Mouse (Mus musculus): ENCODE measurements around the gene Prpf31. TPM values are rescaled to one million over a fixed set of nuclear protein-coding genes. Genes with fewer than 3 reads are reported as not detected.

Gene Prpf31
- total and polyA plus RNA-seq, 3 experiments: 146 to 334 (median 187) TPM

DNA sequence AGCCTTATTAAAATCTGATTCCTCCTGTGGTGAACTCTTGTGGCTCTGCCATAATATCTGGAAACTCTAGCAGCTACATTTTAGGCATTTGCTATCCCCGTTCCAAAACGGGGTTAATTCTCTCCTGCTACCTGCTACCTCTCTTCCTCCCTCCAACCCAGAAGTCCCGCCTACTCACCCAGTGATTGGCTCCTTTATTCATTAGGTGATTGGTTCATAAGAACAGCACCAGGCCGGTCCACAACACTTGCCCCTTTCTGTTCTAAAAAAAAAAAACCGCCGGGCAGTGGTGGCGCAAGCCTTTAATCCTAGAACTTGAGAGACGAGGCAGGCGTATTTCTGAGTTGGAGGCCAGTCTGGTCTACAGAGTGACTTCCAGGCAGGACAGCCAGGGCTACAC, 34.6 kb upstream of the Prpf31 start:
- H3K27ac ChIP-seq (ENCODE audit: control insufficient read depth, low read depth, low read length): peak overlapping the region; percentile 61
- no peaks in the 10 kb centered on the region for H3K9me3 ChIP-seq (replicated peaks; ENCODE audit: insufficient read depth, low read length)
- H3K4me3 ChIP-seq (ENCODE audit: control insufficient read depth in 1 of 2, insufficient read depth in 1 of 2, low read depth in 2 of 2, low read length in 2 of 2): peak overlapping the region; percentile 58 to 87
- H3K4me1 ChIP-seq (ENCODE audit: control insufficient read depth in 1 of 2, insufficient read depth in 2 of 2, low read length in 2 of 2): peaks cover 0 to 5% of the 10 kb centered on the region in 2 experiments; a peak in 3 of 4 replicates
- no peaks in the 10 kb centered on the region for H3K27me3 ChIP-seq (ENCODE audit: control insufficient read depth in 1 of 2, insufficient read depth in 2 of 2, low read length in 2 of 2)
- H3K79me2 ChIP-seq (ENCODE audit: control insufficient read depth, insufficient read depth, low read length, poor library complexity): no peaks in the 10 kb centered on the region
- peak overlapping the region; percentile 65 for H3K9ac ChIP-seq (ENCODE audit: control insufficient read depth, low read depth, low read length, poor library complexity, severe bottlenecking)
- peak; percentile 88 for DNase-seq (ENCODE audit: low read depth, low spot score)
- H3K36me3 ChIP-seq (ENCODE audit: control insufficient read depth in 1 of 2, insufficient read depth in 2 of 2, low read length in 2 of 2): peaks cover 0 to 2% of the 10 kb centered on the region in 2 experiments; a peak in 1 of 4 replicates
- no peak for TF ChIP-seq ZC3H11A (IDR thresholded peaks at IDR 0.05; ENCODE audit: low read depth, low read length)
- no peak for TF ChIP-seq SMC3 (IDR thresholded peaks at IDR 0.05; ENCODE audit: low read depth, low read length)
- no peak; the same call in 1 of the 2 replicates for TF ChIP-seq HCFC1 (IDR thresholded peaks at IDR 0.05; ENCODE audit: low read depth, low read length)
- no peak for TF ChIP-seq BHLHE40 (IDR thresholded peaks at IDR 0.05; ENCODE audit: borderline replicate concordance, low read depth, low read length)
- no peak for TF ChIP-seq MYC (IDR thresholded peaks at IDR 0.05; ENCODE audit: low read depth, low read length)
- no peak for TF ChIP-seq POLR2AphosphoS2 (IDR thresholded peaks at IDR 0.05; ENCODE audit: low read length)
- no peak for TF ChIP-seq NRF1 (IDR thresholded peaks at IDR 0.05; ENCODE audit: insufficient read depth, low read depth, low read length, poor library complexity, severe bottlenecking)
- peak; percentile 93 for TF ChIP-seq ZNF384 (IDR thresholded peaks at IDR 0.05; ENCODE audit: low read depth, low read length)
- TF ChIP-seq ZKSCAN1 (IDR thresholded peaks at IDR 0.05; ENCODE audit: low read depth, low read length): no peak
- TF ChIP-seq USF2 (IDR thresholded peaks at IDR 0.05; ENCODE audit: borderline replicate concordance in 1 of 2, insufficient read depth in 1 of 2, low read depth in 1 of 2, low read length in 2 of 2): no peak
- no peak; the same call in 1 of the 2 replicates for TF ChIP-seq MXI1 (IDR thresholded peaks at IDR 0.05; ENCODE audit: low read depth, low read length)
- no peak for TF ChIP-seq GATA1 (IDR thresholded peaks at IDR 0.05; ENCODE audit: low read depth, low read length)
- TF ChIP-seq MYB (IDR thresholded peaks at IDR 0.05; ENCODE audit: low read depth, low read length): 0 out of 2 replicates have a peak, but pooled peaks have one; percentile 23
- TF ChIP-seq TBP (IDR thresholded peaks at IDR 0.05; ENCODE audit: low read depth, low read length): peak; percentile 82
- no peak for TF ChIP-seq POLR2AphosphoS5 (IDR thresholded peaks at IDR 0.05; ENCODE audit: borderline replicate concordance, low read depth, low read length)
- no peak for TF ChIP-seq EP300 (IDR thresholded peaks at IDR 0.05; ENCODE audit: low read depth in 1 of 2, low read length in 2 of 2)
- TF ChIP-seq CTCF (IDR thresholded peaks at IDR 0.05 in 2 of 3, conservative IDR thresholded peaks at IDR 0.05 in 1 of 3; ENCODE audit: control insufficient read depth in 1 of 3, insufficient read depth in 1 of 3, low read depth in 2 of 3, low read length in 3 of 3, poor library complexity in 1 of 3, severe bottlenecking in 1 of 3): no peak
- no peak for TF ChIP-seq KAT2A (conservative IDR thresholded peaks at IDR 0.05; ENCODE audit: low read depth, low read length)
- TF ChIP-seq MEF2A (IDR thresholded peaks at IDR 0.05; ENCODE audit: extremely low read depth, insufficient replicate concordance, low read depth, low read length, poor library complexity, severe bottlenecking): no peak
- TF ChIP-seq TCF12 (IDR thresholded peaks at IDR 0.05; ENCODE audit: low read depth, low read length): no peak
- TF ChIP-seq NELFE (IDR thresholded peaks at IDR 0.05; ENCODE audit: low read depth, low read length): peak; percentile 72
- no peak for TF ChIP-seq MAFK (IDR thresholded peaks at IDR 0.05; ENCODE audit: borderline replicate concordance, low read depth, low read length)
- TF ChIP-seq ETS1 (IDR thresholded peaks at IDR 0.05; ENCODE audit: low read depth, low read length): no peak
- TF ChIP-seq ZMIZ1 (IDR thresholded peaks at IDR 0.05; ENCODE audit: low read depth, low read length): peak; percentile 74
- TF ChIP-seq GABPA (IDR thresholded peaks at IDR 0.05; ENCODE audit: low read depth, low read length): no peak
- no peak for TF ChIP-seq CHD1 (IDR thresholded peaks at IDR 0.05; ENCODE audit: low read depth, low read length)
- TF ChIP-seq RAD21 (IDR thresholded peaks at IDR 0.05; ENCODE audit: low read depth, low read length): no peak
- TF ChIP-seq ELF1 (IDR thresholded peaks at IDR 0.05; ENCODE audit: low read depth, low read length): peak; percentile 42; the same call in 1 of the 2 replicates
- TF ChIP-seq UBTF (IDR thresholded peaks at IDR 0.05; ENCODE audit: borderline replicate concordance, insufficient read depth, low read depth, low read length): no peak
- no peak for TF ChIP-seq JUND (IDR thresholded peaks at IDR 0.05; ENCODE audit: low read depth, low read length)
- no peak for TF ChIP-seq RCOR1 (IDR thresholded peaks at IDR 0.05; ENCODE audit: low read depth, low read length)
- TF ChIP-seq CHD2 (IDR thresholded peaks at IDR 0.05; ENCODE audit: low read length): no peak
- no peak for TF ChIP-seq E2F4 (IDR thresholded peaks at IDR 0.05; ENCODE audit: borderline replicate concordance, low read depth, low read length)
- TF ChIP-seq MAX (IDR thresholded peaks at IDR 0.05; ENCODE audit: low read length): no peak
- no peak for TF ChIP-seq USF1 (IDR thresholded peaks at IDR 0.05; ENCODE audit: low read depth, low read length)
- no peak for TF ChIP-seq TAL1 (IDR thresholded peaks at IDR 0.05; ENCODE audit: low read length)
- TF ChIP-seq POLR2A (IDR thresholded peaks at IDR 0.05; ENCODE audit: control insufficient read depth in 1 of 2, insufficient read depth in 1 of 2, low read depth in 1 of 2, low read length in 2 of 2, poor library complexity in 1 of 2): peak in 1 of 2 experiments; percentile 80; a peak in 2 of 4 replicates
- TF ChIP-seq SIN3A (IDR thresholded peaks at IDR 0.05; ENCODE audit: low read length): peak; percentile 44; the same call in 1 of the 2 replicates

All from MEL (cell line).